Mouse (Mus musculus) cerebellum, postnatal 36 days (tissue): ENCODE results near the gene Cytip.

Experiments
- DNase-seq, 2 experiments: peaks; one replicate each; pipeline ENCODE4 v3.0.0; 2021 to 2022; ENCODE audit warnings: mixed read lengths in 2 of 2

Gene Cytip

DNA sequence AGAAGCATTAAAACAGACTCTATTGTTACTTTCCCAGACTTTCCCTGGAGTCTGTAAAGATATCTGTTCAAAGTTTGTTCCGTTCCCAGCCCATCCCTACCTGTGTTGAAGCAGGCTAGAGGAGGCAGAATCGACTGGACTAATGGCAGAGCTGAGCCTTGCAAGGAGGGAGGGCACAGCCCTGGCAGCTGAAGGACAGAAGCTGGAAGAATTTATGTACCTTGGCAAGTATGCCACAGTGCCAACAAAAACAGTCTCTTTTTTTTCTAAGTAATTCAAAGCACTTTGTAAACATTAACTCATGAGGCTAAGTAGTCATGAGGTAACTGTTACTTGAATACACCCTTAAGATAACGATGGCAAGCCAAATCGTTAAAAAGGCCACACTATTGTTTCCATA, at the start of gene Cytip:
TSS of gene Cytip (minus strand) at position 187 of the 400 bp plus-strand sequence.
- no peak for DNase-seq

DNA sequence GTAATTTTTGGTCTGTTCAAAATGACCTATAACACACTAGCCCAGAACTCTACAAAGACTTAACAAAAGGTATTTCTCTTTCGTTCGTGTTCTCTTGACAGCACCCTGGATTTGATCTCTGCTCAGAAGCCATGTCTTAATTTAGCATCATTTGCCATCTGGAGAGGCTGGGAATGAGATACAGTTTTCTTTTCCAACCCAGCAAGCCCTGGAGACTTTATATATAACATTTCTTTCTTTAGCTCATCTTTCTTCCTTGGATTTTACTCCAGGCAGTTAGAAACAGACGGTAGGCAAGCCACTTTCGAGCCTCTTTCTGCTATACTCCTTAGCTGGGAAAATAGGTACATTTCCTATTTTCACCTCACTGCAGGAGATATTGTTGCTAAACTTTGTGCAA, 45.3 kb upstream of the Cytip start:
- DNase-seq = no peak

DNA sequence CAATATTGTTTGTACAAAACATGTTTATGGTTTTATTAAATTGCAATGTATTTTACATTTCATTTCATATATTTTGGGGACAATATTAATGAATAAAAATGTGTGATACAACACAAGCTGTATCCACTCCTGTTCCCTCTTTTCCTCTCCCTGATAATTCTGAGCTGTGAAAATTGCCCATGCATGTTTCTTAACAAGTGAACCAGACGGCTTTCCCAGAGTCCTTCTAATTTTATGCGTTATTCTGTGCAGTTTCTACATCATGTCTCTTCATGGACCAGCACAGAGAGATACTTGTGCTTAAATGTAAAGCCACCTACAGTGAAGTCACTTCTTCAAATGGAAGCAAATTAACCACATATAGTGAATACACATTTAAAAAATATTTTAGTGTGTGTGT, 42.2 kb upstream of the Cytip start:
- no peak for DNase-seq

DNA sequence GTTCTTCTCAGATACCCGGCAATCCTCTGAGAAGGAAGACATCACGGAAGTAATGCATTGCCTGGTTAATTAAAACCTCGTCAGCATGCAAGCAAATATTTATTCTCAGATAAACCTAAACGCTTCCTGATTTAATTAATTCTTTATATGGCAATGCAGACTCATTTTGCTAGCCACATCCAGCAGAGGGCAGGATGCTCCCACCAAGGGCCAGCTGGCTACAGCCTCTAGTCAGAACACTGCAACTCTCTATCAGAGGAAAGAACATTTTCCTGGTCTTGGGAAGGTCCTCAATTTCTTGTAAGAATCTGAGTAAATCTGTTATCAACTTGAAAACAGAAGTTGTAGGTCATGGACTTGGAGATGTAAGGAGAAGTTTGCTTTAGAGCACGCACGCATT, 4.1 kb upstream of the Cytip start:
- DNase-seq = peak; percentile 76 to 79

DNA sequence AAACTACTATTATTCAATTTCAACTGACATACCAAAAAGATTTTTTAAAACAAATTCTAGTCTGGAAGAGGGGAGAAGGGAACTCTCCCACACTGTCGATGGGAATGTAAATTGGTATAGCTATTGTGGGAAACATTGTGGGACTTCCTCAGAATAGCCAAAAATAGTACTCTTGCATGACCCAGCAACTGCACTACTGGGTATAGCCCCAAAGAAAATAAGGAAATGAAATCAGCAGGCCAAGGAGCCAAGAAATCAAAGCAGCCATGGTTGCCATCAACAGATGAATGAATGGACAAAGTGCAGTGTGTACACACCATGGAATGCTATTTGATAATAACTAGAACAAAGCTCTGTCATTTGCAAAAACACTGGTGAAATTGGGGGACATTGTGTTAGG, 1.5 kb upstream of the Cytip start:
- no peak for DNase-seq

DNA sequence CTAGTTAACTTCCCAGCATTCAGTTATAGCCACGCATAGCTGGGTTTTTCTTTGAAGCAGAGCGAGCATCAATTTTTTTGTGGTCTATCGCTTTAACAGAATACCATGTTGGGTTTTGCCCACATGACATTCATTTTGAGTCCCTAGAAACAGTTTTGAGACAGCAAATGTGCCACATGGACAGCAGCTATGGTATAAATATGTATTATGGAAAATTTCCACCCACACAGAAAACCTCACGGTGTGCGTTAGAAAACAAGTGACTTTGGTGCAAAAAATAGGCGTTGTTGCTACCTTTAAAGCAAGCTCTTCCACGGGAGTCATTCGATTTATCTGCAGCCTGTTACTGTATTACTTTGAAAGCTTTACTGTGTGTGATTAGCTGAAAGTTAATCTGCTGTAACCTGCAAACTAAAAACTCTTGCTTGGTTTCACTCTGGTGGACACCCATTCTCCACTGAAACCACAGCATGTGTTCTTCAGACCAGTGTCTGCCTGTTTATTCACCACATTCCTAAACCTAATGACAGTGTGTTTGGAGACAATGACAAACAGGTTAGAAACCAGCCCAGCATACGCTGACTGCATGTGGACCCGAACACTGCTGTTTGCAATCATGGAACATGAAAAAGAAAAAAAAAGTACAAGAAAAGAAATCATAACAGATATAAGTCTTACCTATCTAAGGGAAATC, 763 bp downstream of the Cytip start:
- DNase-seq = no peak

DNA sequence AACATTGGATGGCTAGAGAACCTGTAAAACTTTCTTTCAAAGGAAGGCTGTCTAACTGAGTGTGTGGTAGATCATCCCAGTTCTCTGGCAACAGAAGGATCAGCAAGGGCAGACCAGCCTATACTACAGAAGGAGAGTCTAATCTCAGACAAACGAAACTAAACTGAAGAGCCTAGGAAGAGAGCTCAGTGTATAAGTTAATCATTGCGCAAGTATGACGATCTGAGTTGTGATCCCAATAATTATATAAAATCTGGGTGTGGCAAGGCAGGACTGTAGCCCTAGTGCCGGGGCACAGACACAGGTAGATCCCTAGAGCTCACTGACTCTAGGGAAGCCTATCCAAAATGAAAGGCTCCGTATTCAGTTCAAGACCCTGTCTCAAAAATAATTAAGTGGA, 3.2 kb downstream of the Cytip start:
- DNase-seq = no peak

DNA sequence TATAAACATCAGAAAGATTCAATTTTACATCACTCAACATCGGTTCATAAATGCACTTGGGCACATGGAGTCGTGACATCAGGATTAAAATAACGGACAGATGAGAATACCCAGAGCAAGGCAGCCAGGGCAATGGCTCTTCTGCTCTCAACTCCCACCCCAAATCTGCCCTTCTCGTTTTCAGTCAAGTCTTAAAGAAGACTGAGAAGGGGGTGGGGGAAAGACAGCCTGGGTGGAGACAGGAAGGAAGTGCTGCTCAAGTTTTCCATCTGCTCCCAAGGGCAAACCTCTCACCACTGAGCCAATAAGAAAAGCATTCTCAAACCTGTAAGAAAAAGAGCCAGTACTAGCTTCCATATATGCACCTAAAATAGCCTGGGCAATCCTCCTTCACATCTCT, 5.8 kb downstream of the Cytip start:
- DNase-seq = no peak

DNA sequence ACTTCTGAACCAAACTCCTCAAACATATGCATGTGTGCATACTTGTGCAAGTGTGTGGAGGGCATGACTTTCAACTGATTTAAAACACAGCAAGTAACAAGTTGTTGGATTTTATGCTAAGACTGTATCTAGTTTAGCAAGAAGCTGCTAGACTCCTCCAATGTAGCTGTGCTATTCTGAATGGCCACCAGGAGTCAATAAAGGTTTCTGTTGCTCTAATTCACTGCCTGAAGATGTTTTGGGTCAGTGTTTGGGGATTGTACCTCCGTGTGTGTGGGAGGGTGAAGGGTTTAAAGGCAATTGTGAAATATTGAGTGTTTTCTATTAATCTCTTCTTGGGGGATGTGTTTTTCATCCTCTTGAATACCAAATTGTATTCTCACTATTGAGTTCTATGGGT, 6.4 kb downstream of the Cytip start:
- DNase-seq = no peak

DNA sequence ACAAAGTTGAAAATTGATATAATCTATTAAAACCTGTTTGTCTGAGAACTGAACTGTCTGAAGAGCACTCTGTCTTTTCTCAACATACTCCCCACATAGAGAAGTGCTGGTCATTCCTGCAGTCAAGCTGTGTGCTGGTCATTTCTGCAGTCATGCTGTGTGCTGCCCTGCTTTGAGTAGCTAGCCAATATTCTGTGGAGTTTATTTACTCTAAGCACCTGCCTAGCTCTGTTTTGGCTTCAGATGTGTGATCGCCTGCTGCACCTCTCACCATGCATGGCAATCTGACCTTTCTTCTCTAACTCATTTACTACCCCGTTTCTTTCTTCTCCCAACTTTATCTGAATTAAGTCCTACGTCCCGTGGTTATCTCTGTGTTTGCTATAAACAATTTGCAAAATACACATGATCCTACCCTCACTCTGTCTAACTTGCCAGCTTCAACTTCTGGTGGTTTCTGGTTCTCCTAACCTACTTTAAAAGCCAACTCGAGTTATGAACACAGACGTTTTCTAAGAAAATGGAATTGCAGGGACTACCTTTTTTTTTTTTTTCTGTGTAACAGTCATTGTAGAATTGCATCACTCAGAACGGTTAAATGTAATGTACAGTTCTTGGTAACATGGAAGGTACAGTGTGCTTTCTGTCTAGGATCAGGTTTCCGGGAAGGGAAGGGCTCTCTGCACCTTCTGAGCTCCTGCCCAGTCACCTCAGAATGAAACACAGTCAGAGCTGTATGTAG, 7.9 kb downstream of the Cytip start:
- DNase-seq = peak in 1 of 2 experiments; percentile 17

DNA sequence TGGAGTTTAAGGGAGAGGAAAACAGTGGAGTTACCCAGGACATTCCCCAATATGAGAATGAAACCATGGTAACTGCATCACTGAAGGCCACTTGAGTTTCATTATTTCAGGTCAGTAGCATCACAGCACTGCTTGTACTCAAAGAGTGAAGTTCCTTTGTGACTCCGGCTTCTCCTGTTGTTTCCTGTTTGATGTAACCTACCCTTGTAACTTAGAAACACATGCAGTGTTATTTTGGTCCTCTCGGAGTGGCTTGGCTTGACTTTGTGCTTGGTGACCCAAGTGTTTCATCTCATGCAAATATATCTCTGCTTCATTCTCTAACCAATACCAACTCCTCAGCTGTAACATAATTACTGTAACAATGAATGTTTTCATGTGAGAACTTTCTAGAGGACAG, 11.1 kb downstream of the Cytip start:
- DNase-seq = no peak

DNA sequence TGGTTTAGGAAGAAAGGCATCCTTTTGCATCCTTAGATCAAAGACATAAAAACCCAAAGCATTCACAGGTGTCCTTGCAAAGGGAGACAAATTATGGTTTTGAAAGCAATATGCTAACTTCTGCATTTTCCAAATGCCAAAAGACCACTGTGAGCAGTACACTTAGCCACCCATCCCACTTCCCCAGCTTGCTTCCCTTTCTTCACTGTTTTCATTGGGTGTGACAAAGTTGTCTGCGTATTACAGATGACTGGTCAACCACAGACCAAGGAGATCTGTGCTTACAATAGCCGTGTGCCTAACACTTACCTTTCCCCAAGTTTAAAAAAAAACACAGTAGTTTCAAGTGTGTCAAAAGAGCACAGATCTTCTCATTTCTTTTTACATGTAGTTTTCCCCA, 11.7 kb downstream of the Cytip start:
- no peak for DNase-seq

DNA sequence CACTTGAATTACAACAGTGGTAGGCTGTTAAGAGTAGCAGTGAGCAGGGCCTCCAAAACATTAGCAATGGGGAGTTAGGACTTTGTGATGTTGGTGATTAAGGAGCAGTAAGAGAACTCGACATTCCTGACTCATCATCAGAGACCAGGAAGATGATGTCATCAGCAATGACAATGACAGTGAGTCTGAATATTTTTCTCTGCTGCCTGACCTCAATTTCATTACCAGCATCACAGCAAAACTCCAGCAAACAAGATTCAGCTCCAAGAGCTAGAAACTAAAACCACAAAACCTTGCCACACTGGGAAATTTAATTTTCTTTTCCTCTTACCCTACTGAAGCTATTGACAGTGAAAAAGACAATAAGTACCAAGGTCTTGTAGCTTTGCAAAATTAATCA, 14.6 kb downstream of the Cytip start:
- DNase-seq = no peak

DNA sequence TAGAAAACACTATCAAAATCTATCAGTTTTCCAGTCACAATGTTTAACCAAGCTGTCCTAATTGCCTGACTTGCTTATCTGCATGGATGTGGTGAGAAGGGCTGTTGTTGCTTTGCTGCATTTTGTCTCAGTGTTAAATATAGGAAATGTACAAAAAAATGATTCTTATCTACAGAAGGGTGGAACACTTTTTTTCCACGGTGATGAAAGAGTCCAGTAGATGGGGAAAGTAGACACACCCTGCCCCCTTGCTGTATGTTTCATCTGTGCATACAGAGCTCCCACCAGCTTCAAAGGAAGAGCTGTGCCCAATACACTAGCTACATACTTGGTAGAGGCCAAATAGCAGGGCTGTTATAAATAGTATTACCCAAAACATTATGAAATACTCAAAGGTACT, 16.3 kb downstream of the Cytip start:
- DNase-seq = no peak

DNA sequence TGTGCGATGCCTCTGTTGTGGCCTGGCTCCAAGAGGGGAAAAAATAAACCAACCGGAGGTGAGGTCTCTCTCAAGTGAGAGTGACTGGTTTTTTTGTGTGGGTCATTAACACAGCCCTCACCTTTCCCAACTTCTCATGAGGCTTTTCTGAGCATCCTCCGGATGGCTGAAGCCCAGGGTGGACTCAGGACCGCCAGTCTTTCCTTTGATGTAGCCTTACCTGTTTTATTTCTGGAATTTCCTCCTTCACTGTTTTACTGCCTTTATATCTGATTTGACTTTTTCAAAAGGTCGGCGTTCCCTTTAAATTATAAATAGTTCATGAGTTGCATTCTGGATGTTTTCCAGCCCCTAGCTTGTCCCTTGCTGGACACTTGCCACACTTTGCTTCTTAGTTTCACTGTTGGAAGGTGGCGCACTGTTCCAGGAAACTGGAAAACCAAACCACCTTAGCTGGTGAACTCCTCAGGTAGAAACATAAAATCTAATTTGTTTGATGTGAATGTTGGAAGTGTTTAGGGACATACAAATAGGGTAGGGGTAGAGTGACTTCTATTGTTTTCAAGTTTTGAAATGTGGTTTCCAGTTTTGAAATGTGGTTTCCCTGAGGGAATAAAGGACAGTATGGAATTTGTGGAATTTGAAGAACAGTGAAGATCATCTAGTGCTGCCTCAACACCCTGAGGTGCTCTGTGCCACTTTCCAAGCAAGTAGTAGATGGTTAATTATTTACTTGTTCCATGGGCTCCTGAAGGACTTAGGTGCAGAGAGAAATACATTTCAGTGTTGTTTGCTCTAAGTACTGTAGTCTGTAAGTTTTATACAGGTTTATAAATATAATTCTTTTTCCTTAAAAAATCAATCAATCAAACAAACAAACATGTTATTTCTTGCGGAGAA, 19.7 kb downstream of the Cytip start:
- DNase-seq = peak; percentile 64 to 79

DNA sequence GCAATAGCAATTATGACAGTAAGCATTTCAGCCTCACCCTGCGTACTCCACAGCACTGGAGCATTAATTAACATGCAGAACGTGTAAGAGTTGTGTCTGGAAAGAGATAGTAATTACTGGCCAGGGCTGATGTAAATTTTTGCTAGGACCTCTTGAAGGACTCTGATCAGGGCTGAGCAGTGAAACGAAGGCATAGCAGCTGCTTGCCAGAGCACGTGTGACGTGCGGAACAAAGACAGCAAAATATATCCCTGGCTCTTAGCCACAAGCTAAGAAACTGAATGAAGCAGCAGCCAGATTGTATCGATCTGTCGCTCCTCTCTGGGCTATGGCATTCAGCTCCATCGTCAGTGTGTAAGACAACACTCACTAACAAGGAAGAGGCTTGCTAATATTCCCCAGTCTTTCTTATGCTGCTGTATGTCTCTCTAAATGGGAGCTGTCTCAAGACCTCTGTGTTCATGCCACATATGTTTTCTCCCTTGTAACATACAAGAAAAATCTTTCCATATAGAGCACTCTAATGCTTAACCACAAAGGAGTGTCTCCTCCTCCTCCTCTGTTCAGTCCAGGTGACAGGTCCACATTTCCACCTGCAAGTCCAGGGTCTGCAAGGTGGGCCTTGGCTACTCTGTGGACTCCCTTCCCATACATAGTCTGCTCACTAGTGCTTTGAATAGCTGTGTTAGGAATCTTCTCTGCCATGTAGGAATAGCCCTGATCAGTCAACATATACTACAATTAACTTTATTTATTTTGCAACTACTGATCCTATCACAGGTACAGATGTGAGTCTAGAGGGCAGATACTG, 20.7 kb downstream of the Cytip start:
- DNase-seq = peak; percentile 5 to 36

DNA sequence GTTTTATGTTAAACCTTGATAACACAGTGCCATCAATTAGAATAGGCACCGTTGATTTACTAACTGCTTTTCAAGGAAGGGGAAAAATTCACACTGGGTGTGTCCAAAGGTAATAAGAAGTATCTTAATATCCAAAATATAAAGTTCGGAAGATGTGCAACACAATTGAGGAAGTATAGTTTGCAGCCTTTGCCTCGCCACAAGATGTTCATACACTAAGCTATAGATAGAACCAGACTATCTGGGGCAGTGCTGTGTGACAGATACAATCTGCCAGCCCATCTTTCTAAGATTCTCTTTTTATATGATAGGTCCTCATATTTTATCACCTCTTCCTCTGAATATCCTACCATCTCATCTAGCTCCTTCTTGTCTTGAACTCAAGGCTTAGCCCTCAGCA, 22.4 kb downstream of the Cytip start:
- DNase-seq = no peak

DNA sequence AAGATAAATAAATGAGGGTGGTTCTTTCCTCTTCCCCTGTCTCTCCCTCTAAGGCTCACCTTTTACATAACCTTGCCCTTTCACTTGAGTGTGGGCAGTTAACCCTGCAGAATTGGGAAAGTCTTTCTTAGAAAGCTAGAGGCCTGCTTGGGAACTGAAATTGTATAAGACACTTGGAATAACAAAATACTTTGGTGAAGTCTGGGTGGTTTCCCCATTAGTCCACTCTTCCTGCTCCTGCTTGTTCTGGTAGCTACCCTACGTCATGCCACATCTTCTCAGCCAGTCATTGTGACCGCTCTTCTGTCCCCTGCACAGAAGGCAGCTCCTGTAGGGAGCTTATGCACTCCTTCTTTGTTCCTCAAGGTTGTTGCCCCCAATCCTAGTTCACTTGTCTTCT, 26.2 kb downstream of the Cytip start:
- DNase-seq = no peak

DNA sequence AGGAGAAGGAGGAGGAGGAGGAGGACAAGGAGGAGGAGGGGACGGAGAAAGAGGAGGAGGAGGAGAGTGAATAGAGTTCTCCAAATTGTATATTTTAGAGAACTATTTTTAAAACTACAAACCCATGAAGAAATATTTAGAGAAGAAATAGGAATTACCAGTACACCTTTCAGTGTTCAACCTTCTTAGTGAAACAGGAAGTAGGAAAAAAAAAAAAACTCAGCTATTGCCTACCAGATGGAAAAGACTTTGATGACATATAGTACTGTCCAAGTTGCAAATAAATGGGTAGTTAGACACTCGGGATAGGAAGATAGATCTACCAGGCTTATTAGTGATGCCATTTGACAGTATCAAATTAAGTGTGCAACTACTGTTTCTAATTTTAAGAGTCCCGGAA, 27.7 kb downstream of the Cytip start:
- no peak for DNase-seq

DNA sequence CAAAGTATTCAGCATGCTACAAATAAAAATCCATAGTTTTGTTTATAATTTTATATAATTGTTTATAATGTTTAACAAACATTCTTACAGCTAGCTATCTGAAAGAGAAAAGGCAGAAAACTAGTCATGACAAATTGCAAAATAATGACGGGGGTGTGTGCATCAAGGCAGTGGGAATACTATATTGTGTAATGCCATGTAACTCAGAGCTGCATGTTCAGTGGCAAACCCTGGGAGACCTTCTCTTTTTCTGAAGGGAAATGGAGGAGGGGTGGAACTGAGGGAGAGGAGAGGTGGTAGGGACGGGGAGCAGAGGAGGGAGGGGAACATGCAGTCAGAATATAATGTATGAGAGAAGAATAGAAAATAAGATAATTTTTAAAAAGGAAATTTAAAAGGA, 28.6 kb downstream of the Cytip start:
- no peak for DNase-seq

DNA sequence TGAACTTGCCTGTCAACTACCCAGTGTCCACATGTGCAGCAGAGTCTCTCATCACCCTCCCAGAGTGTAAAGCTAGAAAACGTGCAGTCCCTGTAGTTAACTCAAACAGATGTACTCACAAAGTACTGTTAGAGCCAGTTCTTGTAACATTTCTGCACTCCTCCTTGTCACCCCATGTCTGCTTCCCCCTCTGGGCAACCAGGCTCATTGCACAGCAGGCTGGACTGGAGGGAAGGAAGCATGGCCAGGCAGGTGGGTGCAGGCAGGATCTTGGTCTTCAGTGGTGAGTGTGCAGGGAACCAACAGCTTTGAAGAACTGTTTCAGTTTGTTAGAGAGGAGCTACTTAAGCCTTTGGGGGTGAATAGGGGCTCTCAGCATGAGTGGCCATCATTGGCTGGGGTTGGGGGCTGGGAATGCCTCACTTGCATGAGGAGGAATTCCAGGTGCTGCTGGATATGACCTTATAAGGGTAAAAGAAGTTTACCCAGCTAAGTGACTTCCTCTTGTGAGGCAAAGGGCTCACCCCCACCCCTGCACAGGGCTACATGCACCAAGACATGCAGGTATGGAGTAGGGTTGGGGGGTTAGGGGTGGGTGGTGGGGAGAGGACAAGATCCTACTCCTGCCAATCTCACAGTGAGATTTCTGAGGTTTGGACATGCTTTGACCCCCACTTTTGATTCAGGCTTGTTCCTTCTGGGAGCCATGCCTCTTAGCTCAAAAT, 31.7 kb downstream of the Cytip start:
- DNase-seq = no peak

DNA sequence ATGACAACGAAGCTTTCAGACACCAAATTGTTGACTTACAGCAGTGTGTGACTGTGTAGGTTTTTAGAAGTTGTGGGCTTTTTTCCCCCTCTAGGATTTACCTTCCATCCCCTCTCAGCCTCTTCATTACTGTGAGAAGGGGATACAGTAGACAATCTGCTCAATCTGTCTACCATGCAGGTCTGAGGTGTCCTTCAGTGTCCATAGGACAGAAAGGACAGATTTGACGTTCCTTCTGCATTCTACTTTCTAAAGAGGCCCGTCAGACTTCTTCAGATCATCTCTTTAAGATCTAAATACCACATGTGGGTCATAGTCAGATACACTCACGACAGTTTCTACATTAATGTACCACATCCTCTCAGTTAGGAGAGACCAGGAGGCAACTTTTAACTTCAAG, 33.5 kb downstream of the Cytip start:
- no peak for DNase-seq
